Comparison of ENCODE assay signal across 17 mouse cellular contexts in genomic region chr12:80300833-80301456, GRCm38 (mm10). TPM values are rescaled to one million over a fixed set of nuclear protein-coding genes. Genes with fewer than 3 reads are reported as not detected.
A peak's percentile ranks its signal among the peaks of the same experiment; 100 is the strongest.
DNase-seq lines count a peak whose midpoint lies in the region.
"Had no signal": no experiment of that assay in that cellular context is flagged by ENCODE, and none has a peak within 500 bp of the region (broad histone marks: within the 10 kb centered on the region; RNA-seq: fewer than 3 reads in every experiment).

No protein-coding gene starts in this region.

- peak; percentile 19 for DNase-seq in adrenal gland, adult 2 months
- DNase-seq in adrenal gland, postnatal 10 days = no peak
- DNase-seq in frontal cortex, postnatal 36 days (ENCODE audit: low spot score in 2 of 2) = peak; percentile 7 to 37
- DNase-seq in frontal cortex, postnatal 14 days (ENCODE audit: low spot score in 2 of 2) = no peak
- DNase-seq in ovary, adult 18-20 months (ENCODE audit: low spot score) = peak; percentile 5
- DNase-seq in ovary, postnatal 14 days (ENCODE audit: low spot score) = no peak
- DNase-seq in right cerebral cortex, postnatal 14 days = peak; percentile 16
- no peak for DNase-seq in right cerebral cortex, postnatal 4 days
- DNase-seq: adrenal gland, postnatal 14 days; B cell, adult 2 months; cerebellum, adult 18-20 months; cerebellum, adult 9-11 months; embryo, embryonic 11 days; gastrocnemius, postnatal 10 days; heart, adult 18-20 months; heart, postnatal 10 days; heart, postnatal 4 days had no signal

RNA-seq across cellular contexts. Expression of gene Actn1, which starts 40.8 kb away (rescaled TPM):
- total RNA-seq in adrenal gland, adult 2 months (2021) = 10 to 100 TPM; 31.0 to 49.3 TPM
- polyA plus RNA-seq in adrenal gland, adult 2 months (2012; rRNA removed) = 11.6 and 13.9 TPM in 2 replicates
- 10 to 100 TPM; 49.3 to 53.7 TPM for total RNA-seq in adrenal gland, postnatal 10 days (2021)

Comparison
In these comparisons a context has a peak if more than half of its experiments do, and no peak if none do; other contexts are left out.
1. DNase-seq: peak in adrenal gland, adult 2 months (single experiment), frontal cortex, postnatal 36 days (2 of 2), ovary, adult 18-20 months (single experiment) and right cerebral cortex, postnatal 14 days (single experiment); none in adrenal gland, postnatal 10 days (single experiment), frontal cortex, postnatal 14 days (0 of 2), ovary, postnatal 14 days (single experiment) and right cerebral cortex, postnatal 4 days (single experiment).